Mouse (Mus musculus): Measurements from ENCODE around the gene Cdipt. TPM values are rescaled to one million over a fixed set of nuclear protein-coding genes. Genes with fewer than 3 reads are reported as not detected.

Cdipt gene
- total RNA-seq, 4 experiments from 2014 or later: 175 to 183 (median 179) TPM

DNA sequence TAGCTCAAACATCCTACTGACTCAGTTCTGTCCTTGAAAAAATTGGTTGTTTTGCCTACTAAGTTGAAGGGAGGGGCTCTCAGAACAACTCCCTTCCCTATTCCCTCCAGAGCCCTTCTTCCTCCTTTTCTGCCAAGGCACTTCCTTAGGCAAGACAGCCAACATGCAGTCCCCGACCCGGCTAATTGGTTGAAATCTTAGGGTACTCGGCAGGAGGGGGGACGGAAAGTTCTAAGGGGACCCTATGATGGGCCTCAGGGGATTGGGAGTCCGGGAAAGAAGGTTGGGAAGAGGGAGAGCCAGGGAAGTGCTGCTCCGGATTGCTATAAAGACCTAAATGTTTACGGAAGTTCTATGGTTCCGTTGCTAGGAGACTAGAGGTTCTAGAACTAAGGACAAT, 221 bp upstream of the Cdipt start:
- DNase-seq (ENCODE audit: low spot score in 2 of 2): no peak

DNA sequence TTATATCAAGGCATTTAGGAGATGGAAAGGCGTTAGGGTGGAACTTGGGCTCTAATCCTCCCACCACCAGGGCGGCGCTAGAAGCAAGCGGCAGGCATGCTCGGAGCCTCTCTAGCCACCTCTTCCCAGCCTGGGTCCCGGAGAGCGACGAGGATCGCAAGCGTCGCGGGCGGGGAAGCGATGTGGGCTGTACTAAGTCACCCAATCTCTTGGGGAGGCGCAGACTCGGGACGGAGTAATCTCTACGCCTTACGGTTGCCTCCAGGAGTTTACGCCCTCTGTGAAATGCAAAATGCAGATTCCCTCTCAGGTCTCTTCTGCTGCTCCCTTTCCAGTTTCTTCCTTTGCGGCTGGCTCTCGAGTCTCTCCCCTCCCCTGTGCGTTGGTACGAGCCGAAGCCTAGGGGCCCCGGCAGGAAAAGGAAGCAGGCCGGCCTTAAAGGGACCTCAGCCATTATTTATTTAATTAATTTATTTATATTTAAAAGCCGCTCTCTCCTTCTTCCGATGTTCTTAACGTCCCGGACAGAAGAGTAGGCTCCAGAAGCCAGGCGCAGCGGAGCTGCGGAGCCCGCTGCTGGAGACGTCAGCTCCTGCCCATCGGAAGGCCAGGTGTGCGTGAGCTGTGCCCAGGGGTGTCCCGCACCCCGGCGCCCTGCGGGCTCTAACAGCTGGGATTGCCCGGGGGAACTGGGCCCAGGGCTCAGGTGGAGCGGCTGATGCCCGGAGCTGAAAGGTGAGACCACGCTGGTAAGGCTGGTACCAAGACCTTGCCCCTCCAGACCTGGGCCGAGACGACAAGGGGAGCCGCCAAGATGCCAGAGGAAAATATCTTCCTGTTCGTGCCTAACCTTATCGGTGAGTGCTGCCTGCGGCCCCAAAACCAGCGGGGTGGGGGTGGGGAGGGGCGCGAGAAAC, 494 bp downstream of the Cdipt start, which contains the start of gene Cdiptos:
TSS of gene Cdiptos (minus strand) at position 149 of the 917 bp plus-strand sequence.
- peak; percentile 89 to 91 for DNase-seq (ENCODE audit: low spot score in 2 of 2)

DNA sequence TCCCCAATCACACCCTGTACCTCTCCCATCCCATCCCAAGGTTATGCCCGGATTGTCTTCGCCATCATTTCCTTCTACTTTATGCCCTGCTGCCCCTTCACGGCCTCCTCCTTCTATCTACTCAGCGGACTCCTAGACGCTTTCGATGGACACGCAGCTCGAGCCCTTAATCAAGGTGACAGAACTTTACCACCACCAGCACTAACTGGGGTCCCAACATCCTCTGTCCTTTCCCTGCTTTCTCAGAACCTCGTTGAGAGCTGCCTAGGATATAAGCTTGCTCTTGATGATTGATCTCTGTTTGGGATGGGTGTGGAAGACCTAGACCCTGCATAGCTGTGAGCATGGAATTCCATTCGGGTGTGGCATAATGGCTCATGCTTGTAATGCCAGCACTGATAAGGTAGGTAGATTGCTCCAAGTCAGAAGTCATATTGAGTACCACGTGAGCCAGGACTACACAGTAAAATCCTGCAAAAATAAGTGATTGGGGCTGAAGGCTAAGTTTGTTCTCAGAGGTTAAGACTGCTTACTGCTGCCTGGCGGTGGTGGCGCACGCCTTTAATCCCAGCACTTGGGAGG, 1.3 kb downstream of the Cdipt start:
- DNase-seq (ENCODE audit: low spot score in 2 of 2): no peak

DNA sequence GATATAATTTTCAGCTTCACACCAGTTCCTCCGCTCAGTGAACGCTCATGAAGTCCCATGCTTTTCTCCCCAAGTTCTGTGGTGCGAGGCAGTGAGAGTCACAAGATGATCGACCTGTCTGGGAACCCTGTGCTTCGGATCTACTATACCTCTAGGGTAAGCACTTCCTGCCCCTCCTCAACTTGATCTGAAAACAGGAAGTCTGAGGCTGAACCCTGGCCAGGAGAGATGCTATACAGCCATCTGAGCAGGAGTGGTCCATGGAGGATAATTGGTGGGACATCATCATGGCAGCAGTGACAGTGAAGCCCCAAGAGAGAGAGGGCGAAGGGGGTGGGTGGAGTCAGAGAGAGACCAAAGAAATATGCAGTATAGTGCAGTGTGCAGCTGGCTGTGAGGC, 3.1 kb downstream of the Cdipt start:
- no peak for DNase-seq (ENCODE audit: low spot score in 2 of 2)

DNA sequence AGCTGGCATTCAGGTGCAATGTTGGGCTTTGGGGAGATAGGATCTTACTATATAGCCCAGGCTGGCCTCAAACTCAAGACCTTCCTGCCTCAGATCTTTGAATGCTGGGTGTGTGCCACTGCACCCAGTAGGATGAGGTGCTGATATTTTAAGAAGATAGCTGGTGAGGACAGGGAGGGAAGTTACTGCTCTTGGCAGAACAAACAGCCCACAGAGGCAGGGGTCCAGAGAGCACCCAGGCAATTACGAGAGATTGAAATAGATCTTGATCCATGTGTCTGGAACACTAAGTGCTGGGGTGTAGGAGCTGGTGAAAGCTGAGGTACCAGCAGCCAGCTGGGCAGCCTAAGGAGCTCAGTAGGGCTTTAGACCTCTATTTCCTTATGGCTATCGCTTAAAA, 5.9 kb downstream of the Cdipt start:
- DNase-seq (ENCODE audit: low spot score in 2 of 2): no peak

DNA sequence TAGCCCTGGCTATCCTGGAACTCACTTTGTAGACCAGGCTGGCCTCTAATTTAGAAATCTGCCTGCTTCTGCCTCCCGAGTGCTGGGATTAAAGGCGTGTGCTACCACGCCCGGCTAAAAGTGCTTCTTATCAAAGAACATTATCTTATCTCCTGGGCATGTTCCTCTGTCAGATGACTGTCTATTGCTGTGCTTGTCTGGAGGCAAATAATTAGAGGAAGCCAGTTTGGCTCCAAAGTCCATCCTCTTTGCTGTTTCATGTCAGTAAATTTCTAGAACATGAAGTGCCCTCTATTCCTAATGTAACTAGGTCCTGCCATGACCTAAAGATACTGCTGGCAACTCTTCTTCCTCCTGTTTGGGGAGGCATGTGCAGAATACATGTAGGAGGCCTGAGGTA, 6.3 kb downstream of the Cdipt start:
- DNase-seq (ENCODE audit: low spot score in 2 of 2): no peak

DNA sequence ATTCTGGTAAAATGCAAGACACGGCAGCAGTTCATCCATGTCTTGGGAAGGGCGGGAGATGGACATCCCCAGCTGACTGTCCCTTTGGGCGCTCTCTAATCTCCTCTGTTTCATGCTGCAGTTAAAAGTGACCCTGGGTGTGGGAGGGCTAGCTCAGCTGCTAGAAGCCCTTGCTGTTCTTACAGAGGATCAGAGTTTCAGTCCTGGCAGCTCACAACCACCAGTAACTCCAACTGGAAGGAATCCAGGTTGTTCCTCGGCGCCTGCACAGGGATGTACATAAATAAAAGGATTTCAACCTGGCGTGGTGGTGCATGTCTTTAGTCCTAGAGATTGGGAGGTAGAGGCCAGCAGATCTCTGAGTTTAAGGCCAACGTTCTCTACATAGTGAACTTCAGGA, 7.4 kb downstream of the Cdipt start:
- no peak for DNase-seq (ENCODE audit: low spot score in 2 of 2)

DNA sequence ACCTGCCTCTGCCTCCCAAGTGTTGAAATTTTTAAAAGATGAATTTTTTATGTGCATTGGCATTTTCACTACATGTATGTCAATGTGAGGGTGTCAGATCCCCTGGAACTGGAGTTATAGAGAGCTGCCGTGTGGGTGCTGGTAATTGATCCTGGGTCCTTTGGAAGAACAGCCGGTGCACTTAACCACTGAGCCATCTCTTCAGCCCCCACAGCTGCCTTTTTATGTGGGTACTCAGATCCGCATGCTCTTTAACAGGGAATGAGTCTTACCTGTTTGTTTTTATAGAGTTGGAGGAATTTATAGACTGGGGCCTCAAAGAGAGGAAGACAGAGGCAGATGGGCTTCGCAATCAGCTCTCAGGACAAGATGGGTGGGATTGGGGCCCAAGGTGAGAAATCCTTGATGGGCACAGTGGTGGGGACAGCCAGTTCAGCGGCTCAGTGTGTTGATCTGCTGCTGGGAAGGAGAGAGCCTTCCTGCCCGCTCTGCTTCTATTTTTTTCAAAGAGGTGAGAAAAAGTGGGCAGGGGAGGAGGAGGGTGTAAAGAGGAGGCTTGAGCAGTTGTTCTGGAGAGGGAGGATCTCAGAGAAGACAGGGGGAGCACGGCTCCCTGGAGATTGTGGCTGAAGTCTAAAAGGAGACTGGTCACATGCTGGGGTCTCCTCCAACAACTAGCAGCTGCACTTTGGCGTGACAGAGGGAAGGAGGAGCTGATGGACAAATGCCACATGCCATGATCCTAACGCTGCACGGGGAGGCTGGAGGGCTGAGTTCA, 9.1 kb downstream of the Cdipt start:
- peak in 1 of 2 experiments; percentile 62 for DNase-seq (ENCODE audit: low spot score in 2 of 2)

DNA sequence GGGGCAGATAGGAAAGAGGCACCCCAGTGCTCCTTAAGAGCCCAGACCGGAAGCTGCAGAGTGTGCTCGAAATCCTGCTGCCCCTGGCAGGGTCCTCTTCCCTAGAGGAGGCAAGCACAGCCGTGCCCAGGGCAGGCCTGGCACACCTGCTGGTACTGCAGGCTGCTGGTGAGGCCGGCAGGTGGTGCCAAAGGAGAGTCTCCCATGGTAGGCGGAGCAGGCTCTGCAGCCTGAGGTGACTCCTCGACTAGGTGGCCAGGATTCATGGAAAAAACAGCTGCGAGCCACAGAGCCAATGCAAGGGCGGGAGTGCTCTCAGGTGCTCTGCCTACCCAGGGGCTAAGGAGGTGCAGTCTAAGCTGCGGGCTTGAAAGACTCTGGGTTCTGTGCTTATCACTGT, 10.6 kb downstream of the Cdipt start:
- DNase-seq (ENCODE audit: low spot score in 2 of 2): peak in 1 of 2 experiments; percentile 48

DNA sequence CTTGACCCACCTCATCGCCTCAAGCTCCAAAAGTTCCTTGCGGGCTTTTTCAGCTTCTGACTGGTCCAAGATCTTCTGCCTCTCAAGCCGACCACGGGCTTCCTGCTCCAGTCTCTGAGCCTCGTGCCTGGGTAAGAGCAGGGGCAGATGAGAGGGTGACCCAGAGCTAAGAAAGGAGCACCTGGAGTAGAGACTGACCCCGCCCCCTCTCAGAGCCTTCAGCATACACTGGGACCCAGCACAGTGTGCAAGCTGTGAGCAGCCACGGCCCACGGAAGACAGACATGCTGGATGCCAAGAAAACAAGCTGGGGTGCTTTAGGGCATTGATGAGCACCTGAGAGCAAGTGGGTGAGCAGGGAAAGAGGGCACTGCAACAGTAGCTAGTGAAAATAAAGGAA, 13.1 kb downstream of the Cdipt start:
- DNase-seq (ENCODE audit: low spot score in 2 of 2): no peak

DNA sequence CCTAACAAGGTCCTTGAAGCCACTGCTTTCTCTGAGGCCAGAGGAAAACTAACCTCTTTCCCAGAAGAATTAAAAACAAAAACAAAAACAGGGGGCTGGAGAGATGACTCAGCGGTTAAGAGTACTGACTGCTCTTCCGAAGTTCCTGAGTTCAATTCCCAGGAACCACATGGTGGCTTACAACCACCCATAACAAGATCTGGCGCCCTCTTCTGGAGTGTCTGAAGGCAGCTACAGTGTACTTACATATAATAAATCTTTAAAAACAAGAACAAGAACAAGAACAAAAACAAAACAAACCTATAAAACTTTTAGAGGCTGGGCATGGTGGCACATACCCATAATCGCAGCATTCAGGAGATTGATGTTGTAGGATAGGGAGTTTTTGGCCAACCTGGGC, 20.7 kb downstream of the Cdipt start:
- no peak for DNase-seq (ENCODE audit: low spot score in 2 of 2)

DNA sequence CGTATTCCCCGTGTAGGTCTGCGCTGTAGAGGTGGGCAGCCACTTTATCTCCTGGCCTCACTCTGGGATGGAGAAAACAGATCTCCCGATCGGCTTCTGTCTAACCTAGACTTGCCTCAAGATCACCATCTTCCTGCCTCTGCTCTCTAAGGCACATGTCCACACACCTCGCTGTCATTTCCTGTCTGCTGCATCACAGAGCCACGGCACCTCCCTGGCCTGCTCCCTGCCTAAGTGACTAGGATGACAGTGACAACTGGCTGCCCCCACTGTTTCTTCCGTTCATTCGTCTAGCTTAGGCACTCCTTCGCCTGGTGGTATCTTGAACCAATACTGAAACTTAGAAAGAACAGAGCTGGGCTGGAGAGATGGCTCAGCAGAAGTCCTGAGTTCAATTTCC, 23.9 kb downstream of the Cdipt start:
- no peak for DNase-seq (ENCODE audit: low spot score in 2 of 2)

DNA sequence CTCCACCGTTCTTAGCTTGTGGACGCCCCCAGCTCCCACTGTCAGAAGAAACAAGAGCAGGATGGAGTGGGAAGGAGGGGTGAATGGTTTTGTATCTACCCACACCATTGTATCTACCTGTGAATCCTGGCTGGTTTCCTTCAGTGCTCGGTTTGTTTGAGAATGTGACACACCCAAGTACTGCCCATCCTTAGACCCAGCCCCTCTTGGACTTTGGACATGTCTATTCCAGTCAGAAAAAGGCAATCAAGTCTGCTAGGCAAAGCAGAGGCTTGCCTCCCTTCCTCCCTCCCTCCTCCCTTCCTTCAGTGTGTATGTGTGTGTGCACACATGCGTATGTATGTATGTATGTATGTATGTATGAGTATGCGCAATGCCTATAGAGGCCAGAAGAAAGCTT, 27.9 kb downstream of the Cdipt start:
- DNase-seq (ENCODE audit: low spot score in 2 of 2): no peak

DNA sequence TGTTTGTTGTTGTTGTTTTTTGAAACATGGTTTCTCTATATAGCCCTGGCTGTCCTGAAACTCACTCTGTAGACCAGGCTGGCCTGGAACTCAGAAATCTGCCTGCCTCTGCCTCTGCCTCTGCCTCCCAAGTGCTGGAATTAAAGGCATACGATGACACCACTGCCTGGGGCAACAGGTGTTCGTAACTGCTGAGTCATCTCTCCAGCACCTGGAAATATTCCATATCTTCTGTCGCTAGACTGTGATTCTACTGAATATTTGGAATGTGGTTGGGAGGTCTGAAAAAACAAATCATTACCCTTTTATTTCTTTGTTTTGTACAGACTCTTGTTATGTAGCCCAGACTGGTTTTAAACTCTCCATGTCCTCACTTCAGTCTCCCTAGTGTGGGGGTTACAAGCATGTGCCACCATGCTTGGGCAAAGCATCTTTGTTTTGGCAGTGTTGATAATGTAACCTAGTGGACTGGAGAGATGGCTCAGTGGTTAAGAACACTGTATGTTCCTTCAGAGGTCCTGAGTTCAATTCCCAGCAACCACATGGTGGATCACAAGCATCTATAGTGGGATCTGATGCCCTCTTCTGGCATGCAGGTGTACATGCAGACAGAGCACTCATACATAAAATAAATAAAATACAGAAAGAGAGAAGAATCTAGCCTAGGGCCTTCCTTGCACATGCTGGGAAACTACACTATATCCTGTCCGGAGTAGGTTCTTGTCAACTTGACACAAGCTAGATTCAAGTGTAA, 28.6 kb downstream of the Cdipt start:
- DNase-seq (ENCODE audit: low spot score in 2 of 2): no peak

DNA sequence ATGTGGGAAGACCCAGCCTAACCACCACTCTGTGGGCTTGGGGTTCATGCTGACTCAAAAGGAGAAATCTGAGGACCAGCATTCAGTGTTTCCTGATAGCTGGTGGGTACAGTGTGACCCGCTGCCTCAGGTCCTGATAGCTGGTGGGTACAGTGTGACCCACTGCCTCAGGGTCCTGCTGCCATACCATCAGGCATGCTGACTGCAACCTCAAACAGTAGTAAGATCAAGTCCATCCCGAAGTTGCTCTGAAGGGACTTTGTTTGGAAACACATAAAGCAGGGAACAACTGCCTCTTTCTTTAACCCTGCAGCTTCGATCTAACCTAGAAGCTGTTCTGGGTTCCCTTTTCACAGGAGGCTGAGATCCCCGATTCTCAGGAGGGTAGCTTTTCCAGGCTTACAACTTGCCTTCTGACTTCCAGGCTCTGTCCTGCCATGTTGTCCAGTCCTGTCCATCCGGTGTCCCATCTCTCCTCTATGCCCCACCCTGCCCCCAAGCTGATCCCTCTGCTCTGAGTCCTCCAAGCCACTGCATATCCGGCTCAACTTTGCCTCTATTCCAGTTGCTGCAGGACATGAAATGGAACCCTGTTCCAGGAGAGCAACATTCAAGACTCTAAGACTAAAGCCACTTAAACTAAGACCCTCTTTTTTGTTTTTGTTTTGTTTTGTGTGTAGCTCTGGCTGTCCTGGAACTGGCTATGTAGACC, 31.8 kb downstream of the Cdipt start:
- DNase-seq (ENCODE audit: low spot score in 2 of 2): no peak

DNA sequence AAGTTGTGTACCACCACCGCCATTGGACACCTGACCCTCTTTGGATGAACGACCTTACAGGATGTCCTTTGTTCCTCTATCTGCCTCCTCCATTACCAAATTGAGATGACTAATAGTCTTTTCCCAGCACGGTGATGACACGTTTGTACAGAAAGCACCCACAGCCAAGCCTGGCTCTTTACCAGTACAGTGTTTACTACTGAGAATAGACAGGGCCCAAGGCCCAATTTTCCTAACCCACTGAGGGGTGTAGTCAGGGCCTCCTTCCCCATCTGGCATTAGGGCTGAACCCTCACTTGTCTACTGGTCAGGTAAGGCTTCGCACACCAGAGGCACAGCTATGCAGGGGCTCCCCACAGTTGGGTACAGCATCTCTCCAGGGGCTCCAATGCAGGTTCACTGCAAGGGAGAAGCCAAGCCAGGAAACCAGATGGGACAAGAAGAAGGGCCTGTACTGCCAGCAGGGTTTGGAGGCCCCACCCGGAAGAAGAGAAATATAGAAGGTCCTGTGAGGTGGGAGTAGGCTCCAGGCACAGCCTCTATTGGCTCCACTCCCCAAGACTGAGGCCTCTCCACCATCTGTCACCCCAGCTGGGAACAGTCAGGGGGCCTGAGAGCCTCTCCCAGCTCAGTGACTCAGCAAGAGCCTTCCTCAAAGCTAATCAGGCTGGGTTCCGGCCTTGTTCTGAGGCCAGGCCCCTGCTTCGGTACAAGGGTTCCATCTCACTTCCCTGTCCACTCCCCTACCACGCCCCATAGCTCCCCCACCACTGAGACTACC, 32.7 kb downstream of the Cdipt start:
- DNase-seq (ENCODE audit: low spot score in 2 of 2): peak in 1 of 2 experiments; percentile 87

DNA sequence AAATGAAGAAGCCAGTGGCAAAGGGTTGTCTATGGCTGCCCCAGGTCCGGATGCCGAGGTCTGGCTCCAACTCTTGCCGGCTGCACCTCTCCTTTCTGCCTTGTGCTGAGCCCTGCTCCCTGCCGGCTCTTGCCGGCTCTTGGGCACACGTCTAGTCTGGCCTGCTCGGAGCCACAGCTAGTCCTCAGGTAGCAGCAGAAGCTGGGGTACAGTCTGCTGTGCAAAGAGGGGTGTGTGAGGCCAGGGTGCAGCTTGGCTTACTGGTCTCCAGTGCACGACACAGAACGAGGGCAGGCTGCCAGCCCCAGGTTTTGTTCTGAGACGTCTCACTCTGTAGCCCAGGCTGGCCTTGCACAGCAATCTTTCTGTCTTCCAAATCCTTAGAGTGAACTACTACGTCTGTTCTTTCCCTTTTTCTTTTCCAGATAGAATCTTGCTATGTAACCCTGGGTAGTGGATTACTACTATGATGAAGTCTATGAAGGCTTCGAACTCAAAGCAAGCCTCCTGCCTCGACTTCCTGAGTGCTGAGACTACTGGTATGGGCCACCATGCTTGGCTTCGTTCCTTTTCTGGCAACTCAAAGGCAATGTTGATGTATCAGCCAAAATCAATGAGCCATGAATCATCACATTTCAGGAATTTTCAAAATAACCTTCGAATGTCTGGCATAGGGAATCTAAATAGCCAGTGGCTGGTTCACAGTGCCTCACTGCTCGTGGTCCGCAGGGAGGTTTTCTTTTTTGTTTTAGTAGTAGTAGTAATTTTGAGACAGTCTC, 33.8 kb downstream of the Cdipt start:
- no peak for DNase-seq (ENCODE audit: low spot score in 2 of 2)

DNA sequence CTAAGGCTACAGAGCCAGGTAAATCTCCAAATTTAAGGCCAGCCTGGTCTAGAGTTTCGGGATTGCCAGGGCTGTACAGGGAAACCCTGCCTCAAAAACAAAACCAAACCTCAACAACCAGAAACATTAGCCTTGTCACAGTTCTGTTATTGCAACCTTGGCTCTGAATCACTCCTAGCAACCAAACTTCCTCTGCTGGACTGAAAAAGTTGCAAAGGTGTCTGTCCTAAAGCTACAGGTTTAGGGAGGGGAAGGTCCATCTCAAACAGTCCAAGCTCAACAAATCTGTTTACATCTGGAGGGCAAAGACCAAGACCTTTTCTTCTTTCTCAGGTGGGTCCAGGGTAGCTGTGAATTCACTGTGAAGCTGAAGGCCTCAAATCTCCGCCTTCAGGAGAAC, 35.3 kb downstream of the Cdipt start:
- DNase-seq (ENCODE audit: low spot score in 2 of 2): no peak

DNA sequence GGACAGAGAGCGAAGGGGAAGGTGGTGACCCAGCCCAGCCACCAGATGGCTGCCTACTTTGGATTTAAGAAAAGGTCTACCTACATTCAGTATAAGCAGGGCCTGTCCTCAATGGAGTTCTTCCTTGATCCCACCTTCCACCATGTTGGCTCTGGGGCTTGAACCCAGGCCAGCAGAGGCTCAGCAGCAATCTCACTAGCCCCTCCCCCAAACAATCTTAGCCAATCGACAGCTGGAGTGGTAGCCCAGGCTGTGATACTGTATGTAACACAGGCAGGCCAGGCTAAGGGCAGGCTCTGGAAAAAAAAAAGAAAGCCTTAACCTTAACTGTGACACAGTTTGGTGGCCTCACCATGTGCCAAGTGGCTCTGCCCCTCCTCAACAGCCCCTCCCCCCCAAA, 36.0 kb downstream of the Cdipt start:
- DNase-seq (ENCODE audit: low spot score in 2 of 2): no peak
